Mouse (Mus musculus) erythroblast, embryonic 14.5 days (primary cell): ENCODE measurements around the gene Ccn2. TPM values are rescaled to one million over a fixed set of nuclear protein-coding genes. Genes with fewer than 3 reads are reported as not detected.

ENCODE experiments used
- H3K27me3 ChIP-seq: 2 replicates; pipeline ENCODE4 v1.6.1; 2012; ENCODE audit warnings: inconsistent platforms; ENCODE audit not compliant: control insufficient read depth
- H3K36me3 ChIP-seq: 2 replicates; pipeline ENCODE4 v1.6.1; 2012; ENCODE audit warnings: mild to moderate bottlenecking, inconsistent platforms; ENCODE audit not compliant: control insufficient read depth
- H3K4me1 ChIP-seq: 2 replicates; pipeline ENCODE4 v1.6.1; 2012; ENCODE audit warnings: inconsistent platforms; ENCODE audit not compliant: control insufficient read depth
- H3K4me3 ChIP-seq: replicated peaks from 2 replicates; pipeline ENCODE3; 2012; ENCODE audit warnings: moderate library complexity, mild to moderate bottlenecking, inconsistent platforms
- H3K9me3 ChIP-seq: 2 replicates; pipeline ENCODE4 v1.6.1; 2012; ENCODE audit warnings: low read length, inconsistent platforms, mixed read lengths; ENCODE audit not compliant: control insufficient read depth
- GATA1 ChIP-seq: IDR thresholded peaks from 2 replicates; pipeline ENCODE4 v1.6.1; 2012; ENCODE audit warnings: low read length, inconsistent platforms, mixed read lengths
- TAL1 ChIP-seq: IDR thresholded peaks from 3 replicates; pipeline ENCODE4 v1.6.1; 2012; ENCODE audit warnings: low read length, inconsistent platforms, mixed read lengths
- polyA plus RNA-seq: library from polyadenylated mRNA; stranded (reverse); fragments of >175 nt; gene quantifications from 2 replicates; pipeline ENCODE4 v1.2.3, GENCODE M21; 2012

Ccn2 gene
- polyA plus RNA-seq, result not detected in 2 replicates

- peaks cover 37% of the 10 kb centered on the region for H3K27me3 ChIP-seq
- H3K9me3 ChIP-seq, result no peaks in the 10 kb centered on the region; the same call in 1 of the 2 replicates
- 0 out of 2 replicates have a peak, but pooled peaks cover 1% of the 10 kb centered on the region for H3K4me1 ChIP-seq
- TF ChIP-seq TAL1 (no peak), GATA1 (no peak)
- no peaks in the 10 kb centered on the region for H3K36me3 ChIP-seq
- H3K4me3 ChIP-seq, result peak within 1 kb of the TSS; percentile 42
Observed at GRCm38 (mm10) chr10:24595250-24596002, at the start of gene Ccn2. Gene Ccn2, plus strand, starts transcription at chr10:24595442.

GRCm38 (mm10) chr10:24552870-24553269 is 42.4 kb upstream of the Ccn2 start:
- TF ChIP-seq TAL1, result no peak
- TF ChIP-seq GATA1, result no peak
- no peaks in the 10 kb centered on the region for H3K4me1 ChIP-seq

GRCm38 (mm10) chr10:24554091-24554490 is 41.2 kb upstream of the Ccn2 start:
- Histone ChIP-seq H3K9me3 (no peaks in the 10 kb centered on the region), H3K36me3 (no peaks in the 10 kb centered on the region), H3K27me3 (no peaks in the 10 kb centered on the region), H3K4me1 (no peaks in the 10 kb centered on the region), H3K4me3 (no peak overlapping the region)
- TF ChIP-seq TAL1, result no peak
- TF ChIP-seq GATA1, result no peak

More at GRCm38 (mm10) chr10:24552870-24553269, 42.4 kb upstream of the Ccn2 start:
- H3K4me3 ChIP-seq, result no peak overlapping the region
- H3K9me3 ChIP-seq, result no peaks in the 10 kb centered on the region
- no peaks in the 10 kb centered on the region for H3K27me3 ChIP-seq
- no peaks in the 10 kb centered on the region for H3K36me3 ChIP-seq

- Histone ChIP-seq H3K27me3 (no peaks in the 10 kb centered on the region), H3K36me3 (no peaks in the 10 kb centered on the region), H3K4me3 (no peak overlapping the region), H3K9me3 (no peaks in the 10 kb centered on the region), H3K4me1 (no peaks in the 10 kb centered on the region)
- TF ChIP-seq GATA1 (no peak), TAL1 (no peak)
Observed at GRCm38 (mm10) chr10:24558366-24558765, 36.9 kb upstream of the Ccn2 start.

- H3K9me3 ChIP-seq, result peaks cover 2% of the 10 kb centered on the region; the same call in 1 of the 2 replicates
- TF ChIP-seq TAL1 (no peak), GATA1 (no peak)
- H3K4me1 ChIP-seq, result no peaks in the 10 kb centered on the region
- H3K36me3 ChIP-seq, result no peaks in the 10 kb centered on the region
- H3K27me3 ChIP-seq, result no peaks in the 10 kb centered on the region
- H3K4me3 ChIP-seq, result no peak overlapping the region
Observed at GRCm38 (mm10) chr10:24569691-24570420, 25.4 kb upstream of the Ccn2 start.

GRCm38 (mm10) chr10:24572044-24572960 is 22.9 kb upstream of the Ccn2 start:
- no peaks in the 10 kb centered on the region for H3K27me3 ChIP-seq
- no peaks in the 10 kb centered on the region for H3K9me3 ChIP-seq
- TF ChIP-seq GATA1, result no peak
- no peak for TF ChIP-seq TAL1
- H3K36me3 ChIP-seq, result no peaks in the 10 kb centered on the region
- no peaks in the 10 kb centered on the region for H3K4me1 ChIP-seq
- H3K4me3 ChIP-seq, result no peak overlapping the region

- H3K9me3 ChIP-seq, result no peaks in the 10 kb centered on the region
- H3K36me3 ChIP-seq, result no peaks in the 10 kb centered on the region
- TF ChIP-seq GATA1 (no peak), TAL1 (no peak)
- H3K27me3 ChIP-seq, result no peaks in the 10 kb centered on the region
- no peaks in the 10 kb centered on the region for H3K4me1 ChIP-seq
- H3K4me3 ChIP-seq, result no peak overlapping the region
Observed at GRCm38 (mm10) chr10:24573484-24573883, 21.8 kb upstream of the Ccn2 start.

GRCm38 (mm10) chr10:24581076-24581475 is 14.2 kb upstream of the Ccn2 start:
- TF ChIP-seq TAL1 (no peak), GATA1 (no peak)
- H3K27me3 ChIP-seq, result no peaks in the 10 kb centered on the region
- H3K9me3 ChIP-seq, result no peaks in the 10 kb centered on the region
- H3K36me3 ChIP-seq, result no peaks in the 10 kb centered on the region
- H3K4me3 ChIP-seq, result no peak overlapping the region
- H3K4me1 ChIP-seq, result no peaks in the 10 kb centered on the region
